In genomic region chr9:62537941-62538340, GRCm38 (mm10) we compare ENCODE assay signal across 20 mouse cellular contexts. TPM values are rescaled to one million over a fixed set of nuclear protein-coding genes. Genes with fewer than 3 reads are reported as not detected.
DNase-seq lines count a peak whose midpoint lies in the region; ATAC-seq and TF ChIP-seq lines count a peak whose summit lies in the region.
"Had no signal": no experiment of that assay in that cellular context is flagged by ENCODE, and none has a peak within 500 bp of the region (broad histone marks: within the 10 kb centered on the region; RNA-seq: fewer than 3 reads in every experiment).

No protein-coding gene starts in this region.

- H3K4me3 ChIP-seq in hindbrain, embryonic 15.5 days = no peak overlapping the region
- H3K4me3 ChIP-seq in hindbrain, embryonic 10.5 days = no peak overlapping the region
- no peak overlapping the region for H3K4me3 ChIP-seq in lung, embryonic 16.5 days (ENCODE audit: low read length)
- H3K4me3 ChIP-seq in myocyte = no peak overlapping the region
- no peak overlapping the region for H3K4me3 ChIP-seq in forebrain, embryonic 12.5 days (replicated peaks)
- H3K4me3 ChIP-seq: intestine, embryonic 15.5 days; liver, embryonic 13.5 days; megakaryocyte, embryonic 14.5 days had no signal

- H3ac ChIP-seq in myocyte (ENCODE audit: control insufficient read depth, insufficient read length) = no peak overlapping the region

- H3K36me3 ChIP-seq in hindbrain, embryonic 15.5 days = no peaks in the 10 kb centered on the region
- H3K36me3 ChIP-seq in hindbrain, embryonic 10.5 days = no peaks in the 10 kb centered on the region
- no peaks in the 10 kb centered on the region for H3K36me3 ChIP-seq in lung, embryonic 16.5 days (ENCODE audit: control insufficient read depth, insufficient read depth, low read length)
- H3K36me3 ChIP-seq in myocyte (ENCODE audit: control insufficient read depth, insufficient read depth) = no peaks in the 10 kb centered on the region
- H3K36me3 ChIP-seq in forebrain, embryonic 12.5 days (replicated peaks) = no peaks in the 10 kb centered on the region
- H3K36me3 ChIP-seq: embryonic facial prominence, embryonic 13.5 days; heart, embryonic 10.5 days; hindbrain, embryonic 13.5 days; intestine, embryonic 15.5 days; limb, embryonic 13.5 days; liver, embryonic 13.5 days; midbrain, embryonic 15.5 days had no signal

- H3K27me3 ChIP-seq in hindbrain, embryonic 15.5 days = no peaks in the 10 kb centered on the region
- peaks cover 47% of the 10 kb centered on the region for H3K27me3 ChIP-seq in hindbrain, embryonic 10.5 days (ENCODE audit: insufficient read depth, poor library complexity, severe bottlenecking)
- no peaks in the 10 kb centered on the region for H3K27me3 ChIP-seq in lung, embryonic 16.5 days (ENCODE audit: control insufficient read depth, insufficient read depth, low read depth, low read length)
- no peaks in the 10 kb centered on the region for H3K27me3 ChIP-seq in myocyte (ENCODE audit: control insufficient read depth, insufficient read depth, insufficient read length)
- H3K27me3 ChIP-seq in forebrain, embryonic 12.5 days = peaks cover 7% of the 10 kb centered on the region; the same call in 1 of the 2 replicates
- H3K27me3 ChIP-seq: hindbrain, embryonic 13.5 days; midbrain, embryonic 15.5 days had no signal

- H3K9ac ChIP-seq in hindbrain, embryonic 15.5 days = no peak overlapping the region
- no peak overlapping the region for H3K9ac ChIP-seq in lung, embryonic 16.5 days (ENCODE audit: low read length)
- no peak overlapping the region for H3K9ac ChIP-seq in forebrain, embryonic 12.5 days
- H3K9ac ChIP-seq: intestine, embryonic 15.5 days; limb, embryonic 13.5 days; liver, embryonic 13.5 days had no signal

- no peak for ATAC-seq in hindbrain, embryonic 15.5 days (ENCODE audit: low FRiP score, low read depth)
- no peak for ATAC-seq in lung, embryonic 16.5 days (ENCODE audit: low read depth)
- no peak for ATAC-seq in forebrain, embryonic 12.5 days (ENCODE audit: low FRiP score)
- ATAC-seq: midbrain, embryonic 15.5 days had no signal

- H3K27ac ChIP-seq in hindbrain, embryonic 15.5 days (replicated peaks) = no peak overlapping the region
- no peak overlapping the region for H3K27ac ChIP-seq in hindbrain, embryonic 10.5 days
- peak overlapping the region; percentile 93; the same call in 1 of the 2 replicates for H3K27ac ChIP-seq in lung, embryonic 16.5 days (ENCODE audit: low read length)
- no peak overlapping the region for H3K27ac ChIP-seq in forebrain, embryonic 12.5 days
- H3K27ac ChIP-seq: intestine, embryonic 15.5 days; limb, embryonic 13.5 days; liver, embryonic 13.5 days had no signal

- peaks cover 74% of the 10 kb centered on the region for H3K4me1 ChIP-seq in hindbrain, embryonic 15.5 days (replicated peaks)
- peaks cover 83% of the 10 kb centered on the region for H3K4me1 ChIP-seq in hindbrain, embryonic 10.5 days (replicated peaks)
- peaks cover 35% of the 10 kb centered on the region for H3K4me1 ChIP-seq in lung, embryonic 16.5 days (replicated peaks; ENCODE audit: control insufficient read depth, insufficient read depth, low read length)
- H3K4me1 ChIP-seq in forebrain, embryonic 12.5 days = peaks cover 67% of the 10 kb centered on the region

- WGBS in hindbrain, embryonic 15.5 days = 71% methylated on average over 6 of the region's 6 CpGs
- WGBS in hindbrain, embryonic 10.5 days = 87% methylated on average over 6 of the region's 6 CpGs
- WGBS in lung, embryonic 16.5 days = 60% methylated on average over 6 of the region's 6 CpGs
- WGBS in forebrain, embryonic 12.5 days = 75% methylated on average over 6 of the region's 6 CpGs

- no peak for TF ChIP-seq POLR2A in myocyte (IDR thresholded peaks at IDR 0.05; ENCODE audit: insufficient read length, low read depth)

- peak overlapping the region; percentile 83 for H3K4me2 ChIP-seq in hindbrain, embryonic 15.5 days
- no peak overlapping the region for H3K4me2 ChIP-seq in lung, embryonic 16.5 days (ENCODE audit: low read depth, low read length)
- H3K4me2 ChIP-seq in myocyte (ENCODE audit: low read depth) = no peak overlapping the region
- H3K4me2 ChIP-seq in forebrain, embryonic 12.5 days = no peak overlapping the region
- H3K4me2 ChIP-seq: liver, embryonic 13.5 days had no signal

- no peak for DNase-seq in hindbrain, embryonic 10.5 days (ENCODE audit: low spot score)
- no peak for DNase-seq in lung, postnatal 14 days
- DNase-seq in thymus, postnatal 25 days = peak; percentile 58
- DNase-seq: cerebellum, adult 9-11 months; heart, postnatal 10 days; kidney, adult 9 months; kidney, postnatal 36 days; liver, embryonic 13.5 days; spleen, adult 18-20 months had no signal

- H3K9me3 ChIP-seq in hindbrain, embryonic 15.5 days = no peaks in the 10 kb centered on the region
- H3K9me3 ChIP-seq in hindbrain, embryonic 10.5 days = no peaks in the 10 kb centered on the region
- H3K9me3 ChIP-seq in lung, embryonic 16.5 days (ENCODE audit: control insufficient read depth, low read length) = no peaks in the 10 kb centered on the region
- H3K9me3 ChIP-seq in forebrain, embryonic 12.5 days = no peaks in the 10 kb centered on the region
- H3K9me3 ChIP-seq: embryonic facial prominence, embryonic 13.5 days; heart, embryonic 10.5 days; hindbrain, embryonic 13.5 days; intestine, embryonic 15.5 days; limb, embryonic 13.5 days; liver, embryonic 13.5 days; megakaryocyte, embryonic 14.5 days; midbrain, embryonic 15.5 days had no signal

- H3K79me2 ChIP-seq in myocyte (ENCODE audit: control insufficient read depth, insufficient read depth) = peaks cover 22% of the 10 kb centered on the region

TF ChIP-seq in myocyte, 11 proteins besides CTCF, POLR2A, EP300 and RAD21:
- TF ChIP-seq SRF (IDR thresholded peaks at IDR 0.05; ENCODE audit: control insufficient read depth, insufficient read length, low read depth) (no peak), TCF12 (IDR thresholded peaks at IDR 0.05; ENCODE audit: insufficient read depth, poor library complexity, severe bottlenecking) (no peak), TCF3 (IDR thresholded peaks at IDR 0.05; ENCODE audit: insufficient read length, low read depth) (no peak), MYOG (IDR thresholded peaks at IDR 0.05; ENCODE audit: control insufficient read depth in 1 of 3, insufficient read depth in 1 of 3, insufficient read length in 2 of 3, low read depth in 2 of 3) (peak in 1 of 3 experiments; percentile 42), E2F4 (IDR thresholded peaks at IDR 0.05; ENCODE audit: insufficient read depth) (no peak), MYOD1 (IDR thresholded peaks at IDR 0.05; ENCODE audit: control insufficient read depth in 1 of 3, insufficient read length in 2 of 3, low read depth in 2 of 3) (peak in 2 of 3 experiments; percentile 20 to 25), USF1 (IDR thresholded peaks at IDR 0.05; ENCODE audit: low read depth) (no peak), MAX (IDR thresholded peaks at IDR 0.05; ENCODE audit: low read depth) (no peak), REST (IDR thresholded peaks at IDR 0.05; ENCODE audit: insufficient read depth, insufficient read length) (no peak), POLR2AphosphoS2 (IDR thresholded peaks at IDR 0.05; ENCODE audit: insufficient read length, low read depth) (no peak), CEBPB (IDR thresholded peaks at IDR 0.05; ENCODE audit: insufficient read depth, poor library complexity, severe bottlenecking) (no peak)

RNA-seq across cellular contexts. Expression of gene Coro2b, which starts 1.1 kb away (rescaled TPM):
- 39.1 and 48.3 TPM in 2 replicates for polyA plus RNA-seq in hindbrain, embryonic 15.5 days (2015; fragmentation: Nextera tagmentation; extraction: Ambion mirVana)
- polyA plus RNA-seq in hindbrain, embryonic 10.5 days (2016; fragmentation: Nextera tagmentation; extraction: Ambion mirVana) = 17.5 and 30.7 TPM in 2 replicates
- 21.6 and 24.6 TPM in 2 replicates for polyA plus RNA-seq in lung, embryonic 16.5 days (2015; fragmentation: Nextera tagmentation; extraction: Ambion mirVana)
- 21.3 TPM for polyA plus RNA-seq in myocyte (2012; fragmentation: generic; extraction: Trizol)
- 37.6 and 38.1 TPM in 2 replicates for polyA plus RNA-seq in forebrain, embryonic 12.5 days (2016; fragmentation: Nextera tagmentation; extraction: Ambion mirVana)
